Mouse (Mus musculus) adrenal gland, postnatal 14 days (tissue): ENCODE measurements around the gene Syndig1l. TPM values are rescaled to one million over a fixed set of nuclear protein-coding genes. Genes with fewer than 3 reads are reported as not detected.

ENCODE experiments used
- DNase-seq: peaks from one replicate; pipeline ENCODE4 v3.0.0; 2021; ENCODE audit warnings: mixed read lengths
- long read RNA-seq, 2 experiments: library from polyadenylated mRNA; stranded (forward); transcript quantifications; one replicate each; pipeline ENCODE4 v2.0.0; 2021
- total RNA-seq: library from RNA; stranded (reverse); gene quantifications from 2 replicates; pipeline ENCODE4 v1.2.3, GENCODE M21; 2021

Syndig1l gene
- total RNA-seq = 0.49 TPM in 1 of 2 replicates, not detected in the other
- long read RNA-seq, experiment 1 = 0 reads
- long read RNA-seq, experiment 2 = 0 reads

- DNase-seq = peak; percentile 92
These were observed at the start of gene Syndig1l for GRCm38 (mm10) chr12:84698319-84699081. Gene Syndig1l (minus strand): TSS chr12:84698831.

DNA sequence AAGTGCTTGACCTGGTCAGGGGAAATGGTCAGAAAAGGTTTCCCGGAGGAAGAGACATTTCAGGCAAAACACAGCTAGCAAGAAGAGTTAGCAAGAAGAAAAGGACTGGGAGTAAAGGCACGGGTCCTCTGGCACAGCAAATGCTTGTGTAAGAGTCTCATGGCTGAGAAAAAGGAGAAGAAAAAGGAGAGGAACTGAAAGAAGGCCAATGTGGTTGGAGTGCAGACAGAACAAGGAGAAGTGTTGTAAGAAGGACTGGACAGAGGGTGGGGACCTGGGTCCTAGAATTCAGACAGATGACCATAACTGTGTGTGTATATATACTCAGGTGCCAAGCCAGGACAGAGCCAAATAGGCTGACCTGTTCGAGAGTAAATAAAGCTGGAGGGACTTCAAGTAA lies 49.5 kb upstream of the Syndig1l start:
- DNase-seq = no peak

DNA sequence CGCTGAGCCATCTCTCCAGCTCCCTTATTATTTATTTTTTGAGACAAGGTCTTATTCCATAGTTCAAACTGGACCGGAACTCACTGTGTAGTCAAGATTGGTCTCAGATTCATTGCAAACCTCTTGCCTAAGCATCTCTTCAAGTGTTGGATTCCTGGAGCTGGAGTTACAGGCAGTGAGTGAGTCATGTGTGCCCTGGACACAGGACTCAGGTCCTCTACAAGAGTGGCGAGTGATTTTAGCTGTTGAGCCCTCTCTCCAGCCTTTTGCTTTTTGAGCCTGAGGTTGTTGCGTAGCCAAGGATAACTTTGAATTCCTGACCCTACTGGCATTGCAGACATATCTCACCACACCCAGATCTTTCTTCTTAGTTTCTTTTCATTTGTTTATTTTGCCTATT lies 47.1 kb upstream of the Syndig1l start:
- DNase-seq = no peak

DNA sequence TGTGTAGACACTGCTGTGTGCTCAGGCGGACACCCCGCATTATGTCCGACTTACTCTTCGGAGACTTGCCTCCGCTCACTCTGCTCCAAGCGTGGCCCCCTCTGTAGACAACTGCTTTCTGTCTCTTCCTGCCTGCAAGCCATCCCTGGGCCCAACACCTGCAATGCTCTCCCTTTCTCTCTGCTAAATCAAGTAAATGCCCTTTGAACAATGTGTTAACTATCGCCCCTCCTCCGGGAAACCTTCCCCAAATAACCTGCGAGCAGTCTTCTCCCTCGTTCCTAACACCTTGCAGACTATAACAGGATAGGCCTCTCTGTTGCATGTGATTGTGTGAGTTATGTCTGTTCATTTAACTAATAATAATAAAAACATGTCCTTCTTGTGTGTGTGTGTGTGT lies 44.9 kb upstream of the Syndig1l start:
- no peak for DNase-seq

DNA sequence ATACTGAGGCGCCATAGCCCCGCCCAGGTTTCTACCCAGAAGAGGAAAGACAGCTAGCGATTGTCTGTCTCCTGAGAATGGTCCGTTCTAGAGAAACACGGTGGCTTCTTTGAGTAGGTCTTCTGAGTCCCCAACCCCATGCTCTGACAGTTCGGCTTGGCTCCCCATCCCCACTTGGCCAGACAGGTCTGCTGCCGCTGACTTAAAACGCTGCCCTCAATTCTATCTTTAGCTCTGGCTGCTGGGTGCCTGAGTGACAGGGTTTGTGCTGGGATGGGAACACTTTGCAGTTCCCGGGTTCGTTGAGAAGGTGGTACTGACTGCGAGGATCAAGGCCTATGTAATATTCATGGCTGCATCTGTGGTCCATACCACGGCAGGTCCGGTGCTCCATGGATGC lies 34.7 kb upstream of the Syndig1l start:
- no peak for DNase-seq

GRCm38 (mm10) chr12:84728421-84728820 lies 29.8 kb upstream of the Syndig1l start:
- no peak for DNase-seq

- no peak for DNase-seq
These were observed 28.8 kb upstream of the Syndig1l start for GRCm38 (mm10) chr12:84727434-84727833.

DNA sequence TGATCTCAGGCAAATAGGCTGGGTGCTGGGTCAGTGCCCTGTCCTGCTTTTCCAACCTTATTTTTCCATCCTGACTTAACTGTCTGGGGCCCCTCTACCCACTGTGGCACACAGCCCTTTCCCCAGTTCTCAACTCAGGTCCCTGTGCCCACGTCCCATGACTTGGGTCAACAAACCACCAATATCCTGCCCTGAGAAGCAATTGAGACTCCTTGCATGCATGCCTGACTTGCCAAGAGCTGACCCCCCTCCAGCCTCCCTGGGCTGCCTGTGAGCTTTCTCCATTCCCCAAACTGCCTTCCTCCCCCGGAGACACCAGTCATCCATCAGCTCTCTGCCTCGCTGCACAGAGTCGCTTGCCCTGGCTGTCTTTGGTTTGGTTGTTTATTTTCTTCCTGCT lies 28.4 kb upstream of the Syndig1l start:
- no peak for DNase-seq

DNA sequence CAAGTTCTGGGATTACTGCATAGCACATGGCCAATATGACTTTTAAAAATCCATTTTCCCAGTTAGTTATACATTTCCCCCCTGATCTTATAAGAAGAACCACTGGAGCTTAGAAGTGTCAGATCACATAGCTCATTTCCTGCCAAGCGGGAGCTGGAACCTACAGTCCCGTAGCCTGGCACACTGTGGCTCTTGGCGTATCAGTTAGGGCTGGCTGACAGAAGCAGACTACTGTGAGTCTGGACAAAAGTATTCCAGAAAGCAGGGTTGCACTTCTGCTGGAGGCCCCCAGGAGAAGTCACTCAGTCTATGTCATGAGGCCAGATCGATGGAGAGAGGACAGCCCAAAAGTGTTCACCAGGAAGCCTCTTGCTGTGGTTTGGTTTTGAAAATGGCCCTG lies 27.8 kb upstream of the Syndig1l start:
- DNase-seq = no peak

DNA sequence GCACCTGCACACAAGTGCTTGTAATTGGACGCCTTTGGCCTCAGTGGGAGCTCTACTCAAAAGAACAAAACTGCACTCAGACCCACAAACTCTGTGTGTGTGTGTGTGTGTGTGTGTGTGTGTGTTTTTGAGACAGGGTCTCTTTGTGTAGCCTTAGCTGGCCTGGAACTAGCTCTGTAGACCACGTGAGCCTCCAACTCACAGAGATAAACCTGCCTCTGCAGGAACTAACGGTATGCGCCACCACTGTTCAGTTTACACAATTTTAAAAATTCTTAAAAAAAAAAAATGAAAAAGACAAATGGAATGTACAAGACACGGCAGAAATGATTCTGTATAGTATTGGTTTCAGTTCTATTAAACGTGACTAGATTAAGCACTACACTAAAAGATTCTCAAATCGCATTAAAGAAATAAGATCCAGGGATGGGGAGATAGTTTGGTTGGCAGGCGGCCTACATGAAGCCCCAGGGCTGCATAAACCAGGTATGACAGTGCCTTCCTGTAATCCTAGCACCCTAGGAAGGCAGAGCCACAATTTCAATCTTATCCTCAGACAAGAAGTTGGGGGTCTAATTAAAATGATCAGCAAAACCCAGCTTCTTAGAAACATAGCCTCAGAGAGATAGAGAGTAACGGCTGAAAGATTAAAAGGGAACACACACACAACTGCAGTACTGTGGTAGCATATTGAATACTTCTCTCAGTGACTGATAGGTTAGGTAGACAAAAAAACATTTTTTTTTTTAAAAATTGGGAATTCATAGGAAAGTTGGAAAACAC lies 20.0 kb upstream of the Syndig1l start:
- no peak for DNase-seq

DNA sequence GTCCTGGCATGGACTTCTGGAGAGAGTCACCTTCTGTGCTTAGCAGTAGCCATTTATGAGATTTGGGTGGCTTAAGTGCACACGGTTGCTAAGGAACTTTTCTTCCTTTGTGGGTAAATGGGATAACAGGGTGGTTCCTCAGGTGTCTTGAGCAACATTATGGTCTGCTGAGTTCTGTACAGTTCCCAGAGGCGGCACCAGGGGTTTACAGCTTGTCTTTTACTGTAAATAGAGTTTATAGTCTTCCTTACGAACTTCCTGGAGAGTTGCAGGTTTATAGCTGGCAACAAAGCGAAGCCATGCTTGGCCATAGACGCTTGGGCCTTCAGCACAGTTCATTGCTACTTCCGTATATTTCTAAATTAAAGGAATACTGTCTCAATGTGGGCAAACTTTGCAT lies 15.9 kb upstream of the Syndig1l start:
- DNase-seq = no peak

DNA sequence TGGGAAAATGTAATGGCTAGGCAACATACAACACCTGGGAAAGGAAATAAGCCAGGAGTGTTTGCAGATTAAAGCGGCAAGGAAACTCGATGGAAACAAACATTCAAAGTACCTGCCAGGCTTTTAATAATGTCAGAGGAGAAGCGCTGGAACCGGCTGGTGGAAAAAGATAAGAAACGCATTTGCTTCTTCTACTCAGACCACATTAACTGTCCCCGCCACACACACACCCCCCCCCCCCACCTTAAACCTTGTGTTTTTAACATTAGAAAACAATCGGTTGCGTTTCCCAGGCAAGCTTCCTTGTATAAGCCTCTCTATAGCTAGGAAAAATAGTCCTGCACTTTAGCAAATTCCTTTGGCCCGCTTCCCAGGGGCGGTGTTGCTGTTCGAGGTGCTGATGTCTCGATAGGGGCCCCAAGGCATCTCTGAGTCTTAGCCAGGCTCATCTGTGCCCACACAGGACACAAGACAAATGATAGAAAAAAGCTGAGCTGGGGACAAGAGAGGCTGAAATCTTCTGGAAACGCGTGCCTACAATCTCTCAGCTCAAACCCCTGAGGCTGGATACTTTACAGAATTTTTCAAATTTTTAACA lies 11.3 kb upstream of the Syndig1l start:
- DNase-seq = peak; percentile 75

DNA sequence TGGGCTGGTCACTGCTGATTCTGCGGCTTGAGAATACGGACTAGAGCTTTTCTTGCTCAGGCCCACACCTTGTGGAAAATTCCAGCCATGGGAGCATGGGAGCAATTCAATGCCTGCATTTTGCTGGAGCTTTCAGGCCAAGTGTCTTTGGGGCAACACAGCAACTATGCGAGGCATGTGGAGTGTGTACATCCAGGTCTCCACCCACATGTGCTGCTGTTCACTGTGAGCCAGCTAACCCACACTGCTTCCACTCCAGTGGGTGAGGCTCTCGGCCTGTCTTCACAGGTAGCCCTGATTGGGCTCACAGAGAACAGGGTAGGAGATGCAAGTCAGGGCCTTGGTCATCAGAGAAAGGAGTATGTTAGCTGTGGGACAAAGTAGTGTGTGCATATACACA lies 9.2 kb upstream of the Syndig1l start:
- no peak for DNase-seq

GRCm38 (mm10) chr12:84706886-84707285 lies 8.3 kb upstream of the Syndig1l start:
- DNase-seq = no peak

GRCm38 (mm10) chr12:84702586-84702985 lies 4.0 kb upstream of the Syndig1l start:
- DNase-seq = no peak

DNA sequence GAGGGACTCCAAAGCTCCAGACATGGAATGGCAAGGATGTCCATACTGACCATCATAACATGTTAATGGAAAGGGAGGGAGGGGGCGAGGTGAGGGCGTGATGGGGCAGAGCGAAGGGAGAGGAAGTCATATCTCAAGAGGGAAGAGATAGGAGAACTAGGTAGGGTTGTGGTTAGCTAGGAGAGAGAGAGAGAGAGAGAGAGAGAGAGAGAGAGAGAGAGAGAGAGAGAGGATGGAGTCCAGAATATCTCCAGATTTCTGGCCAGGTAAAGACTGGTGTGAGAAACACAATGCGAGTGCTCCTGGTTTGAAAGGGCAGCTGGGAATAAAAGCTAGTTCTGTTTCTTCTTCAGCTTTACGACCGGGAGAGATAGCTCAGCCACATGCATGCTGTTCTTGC lies 6.5 kb downstream of the Syndig1l start:
- DNase-seq = no peak

GRCm38 (mm10) chr12:84691347-84691746 lies 7.3 kb downstream of the Syndig1l start:
- DNase-seq = no peak

GRCm38 (mm10) chr12:84689051-84689450 lies 9.6 kb downstream of the Syndig1l start:
- DNase-seq = no peak

DNA sequence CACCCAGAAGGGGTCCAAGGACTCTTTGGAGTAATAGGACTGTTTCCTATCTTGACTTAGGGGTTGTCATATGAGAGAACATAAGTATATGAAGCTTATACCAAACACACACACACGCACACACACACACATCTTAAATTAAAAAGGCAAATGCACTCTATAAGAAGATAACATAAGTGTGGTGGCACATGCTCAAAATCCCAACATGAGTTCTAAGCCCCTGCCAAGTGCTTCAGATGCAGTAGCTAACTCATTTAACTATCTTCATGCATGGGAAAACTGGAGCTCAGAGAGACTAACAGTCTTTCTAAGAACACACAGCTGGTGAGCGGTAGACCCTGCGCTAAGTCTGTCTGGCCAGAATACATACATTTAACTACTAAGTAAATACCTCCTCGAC lies 11.1 kb downstream of the Syndig1l start:
- no peak for DNase-seq

DNA sequence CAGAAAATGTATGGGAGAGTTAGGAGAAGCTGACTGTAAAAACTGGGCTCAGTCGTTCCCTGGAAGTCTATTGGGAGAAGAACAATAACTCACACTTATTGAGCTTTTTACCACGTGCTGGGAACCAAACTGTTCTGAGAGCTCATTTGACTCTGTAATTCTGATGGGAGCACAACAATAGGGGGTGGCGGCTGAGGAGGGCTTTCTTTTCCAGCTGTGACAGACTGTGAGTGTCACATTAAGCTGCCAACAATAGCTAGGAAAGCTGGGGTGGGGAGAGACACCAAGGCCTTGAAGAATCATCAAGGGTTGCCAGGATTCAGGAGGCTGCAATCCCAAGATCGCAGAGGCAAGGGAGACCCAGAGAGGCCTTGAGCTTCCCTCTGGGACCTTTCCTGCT lies 12.5 kb downstream of the Syndig1l start:
- DNase-seq = no peak

DNA sequence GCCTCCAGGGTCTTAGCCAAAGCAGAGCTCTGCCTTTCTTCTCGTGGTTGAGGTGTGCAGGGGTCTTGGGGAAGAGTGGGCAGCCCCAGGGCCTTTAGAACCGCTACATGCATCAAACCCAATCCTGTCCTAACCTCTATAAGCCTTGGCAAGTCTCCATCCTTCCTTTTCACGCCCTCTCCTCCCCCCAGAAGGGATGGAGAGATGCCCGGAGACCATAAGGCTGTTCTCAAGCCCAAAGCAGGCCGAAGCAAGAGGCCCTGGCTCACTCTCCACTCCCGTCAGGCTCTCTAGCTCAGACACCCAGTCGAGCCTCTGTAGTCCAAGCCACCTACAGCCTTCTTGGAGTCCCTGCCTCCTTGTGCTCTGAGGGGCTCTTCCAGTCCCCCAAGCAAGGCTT lies 14.1 kb downstream of the Syndig1l start:
- DNase-seq = no peak

DNA sequence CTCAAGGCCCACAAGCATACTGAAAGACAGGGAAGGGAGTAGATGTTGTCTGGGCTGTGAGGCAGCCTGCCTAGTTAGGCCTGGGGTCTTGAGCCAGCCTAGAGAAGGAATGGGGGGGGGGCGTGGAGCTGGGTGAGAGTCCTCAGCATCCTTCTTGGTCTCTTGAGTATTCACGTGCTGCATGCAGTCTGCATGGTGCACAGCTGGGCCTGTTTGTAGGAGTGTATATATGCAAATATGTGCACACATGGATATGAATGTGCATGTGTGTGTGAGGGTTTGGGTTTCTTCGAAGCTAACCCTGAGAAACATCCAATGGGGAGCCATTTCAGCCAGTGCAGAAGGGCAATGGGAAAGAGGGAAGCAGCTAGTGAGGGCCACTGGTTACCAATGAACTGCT lies 22.6 kb downstream of the Syndig1l start:
- DNase-seq = no peak
